Mouse (Mus musculus) kidney, adult 9 months (tissue): ENCODE measurements around the gene Rcvrn.
A peak's percentile ranks its signal among the peaks of the same experiment; 100 is the strongest.

ENCODE experiments used
- DNase-seq: peaks from one replicate; pipeline ENCODE4 v3.0.0; 2022

Rcvrn gene

GRCm38 (mm10) chr11:67670031-67670430 is 25.1 kb upstream of the Rcvrn start:
- no peak for DNase-seq

- DNase-seq = no peak
These were observed 23.0 kb upstream of the Rcvrn start for GRCm38 (mm10) chr11:67672140-67672539.

- peak; percentile 60 for DNase-seq
These were observed 19.3 kb upstream of the Rcvrn start for GRCm38 (mm10) chr11:67675562-67676540.

GRCm38 (mm10) chr11:67679300-67679699 is 15.8 kb upstream of the Rcvrn start:
- DNase-seq = no peak

- DNase-seq = no peak
These were observed 15.2 kb upstream of the Rcvrn start for GRCm38 (mm10) chr11:67679930-67680329.

GRCm38 (mm10) chr11:67681871-67682270 is 13.3 kb upstream of the Rcvrn start:
- no peak for DNase-seq

- DNase-seq = no peak
These were observed 9.0 kb upstream of the Rcvrn start for GRCm38 (mm10) chr11:67686109-67686508.

- DNase-seq = no peak
These were observed 17.9 kb downstream of the Rcvrn start for GRCm38 (mm10) chr11:67712976-67713375.

GRCm38 (mm10) chr11:67715382-67715781 is 20.3 kb downstream of the Rcvrn start:
- no peak for DNase-seq

- no peak for DNase-seq
These were observed 26.4 kb downstream of the Rcvrn start for GRCm38 (mm10) chr11:67721485-67721884.

GRCm38 (mm10) chr11:67722399-67723156 is 27.5 kb downstream of the Rcvrn start:
- DNase-seq = no peak

- DNase-seq = no peak
These were observed 28.3 kb downstream of the Rcvrn start for GRCm38 (mm10) chr11:67723231-67724013.

GRCm38 (mm10) chr11:67727095-67727494 is 32.0 kb downstream of the Rcvrn start:
- DNase-seq = no peak

GRCm38 (mm10) chr11:67728726-67729125 is 33.6 kb downstream of the Rcvrn start:
- DNase-seq = no peak

- DNase-seq = no peak
These were observed 35.9 kb downstream of the Rcvrn start for GRCm38 (mm10) chr11:67731056-67731455.

- no peak for DNase-seq
These were observed 38.6 kb downstream of the Rcvrn start for GRCm38 (mm10) chr11:67733726-67734125.

- no peak for DNase-seq
These were observed 39.5 kb downstream of the Rcvrn start for GRCm38 (mm10) chr11:67734597-67734996.

- DNase-seq = no peak
These were observed 43.2 kb downstream of the Rcvrn start for GRCm38 (mm10) chr11:67738345-67738744.

- DNase-seq = no peak
These were observed 43.8 kb downstream of the Rcvrn start for GRCm38 (mm10) chr11:67738846-67739490.

GRCm38 (mm10) chr11:67741569-67741968 is 46.4 kb downstream of the Rcvrn start:
- DNase-seq = no peak
